Mouse (Mus musculus) kidney, postnatal 14 days (tissue): ENCODE measurements at regions not wholly inside any gene's neighbourhood (a gene's known extent, or its start where the extent isn't known, plus 50 kb on each side); places are given as distances from the start of the nearest gene placed in this dataset.
A peak's percentile ranks its signal among the peaks of the same experiment; 100 is the strongest.
"Not testable (repeated sequence)": the region's sequence is repeated elsewhere in the genome, so short reads cannot be mapped to it uniquely, and the experiment has no call there.

Experiments
- DNase-seq: peaks from one replicate; pipeline ENCODE4 v3.0.0; 2022; ENCODE audit warnings: mixed read lengths

DNA sequence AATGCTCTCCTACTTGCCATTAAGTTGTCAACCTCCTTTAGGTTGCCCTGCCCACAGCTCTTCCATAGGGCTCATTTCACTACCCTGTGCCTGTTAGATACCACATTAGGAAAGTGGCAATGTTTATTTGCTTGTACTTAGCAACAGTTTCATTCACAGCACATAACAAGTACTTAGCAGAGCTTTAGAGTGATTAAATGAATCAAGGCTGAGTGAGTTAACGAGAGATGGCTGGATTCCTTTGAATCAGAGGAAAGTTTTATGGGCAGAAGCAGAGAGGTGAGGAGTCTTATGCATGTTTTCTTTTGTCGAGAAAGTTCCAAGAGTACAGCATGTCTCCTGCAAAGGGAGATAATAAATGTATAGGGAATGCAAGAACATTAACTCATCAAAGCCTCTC, 60.5 kb downstream of the Ptgs2 start:
- no peak for DNase-seq

- DNase-seq, result no peak
Observed at GRCm38 (mm10) chr1:150164890-150165596, 65.2 kb downstream of the Ptgs2 start.

- no peak for DNase-seq
Observed at GRCm38 (mm10) chr1:150165597-150165973, 65.8 kb downstream of the Ptgs2 start.

- no peak for DNase-seq
Observed at GRCm38 (mm10) chr1:150167172-150167571, 67.3 kb downstream of the Ptgs2 start.

- DNase-seq, result no peak
Observed at GRCm38 (mm10) chr1:150174204-150174603, 74.4 kb downstream of the Ptgs2 start.

DNA sequence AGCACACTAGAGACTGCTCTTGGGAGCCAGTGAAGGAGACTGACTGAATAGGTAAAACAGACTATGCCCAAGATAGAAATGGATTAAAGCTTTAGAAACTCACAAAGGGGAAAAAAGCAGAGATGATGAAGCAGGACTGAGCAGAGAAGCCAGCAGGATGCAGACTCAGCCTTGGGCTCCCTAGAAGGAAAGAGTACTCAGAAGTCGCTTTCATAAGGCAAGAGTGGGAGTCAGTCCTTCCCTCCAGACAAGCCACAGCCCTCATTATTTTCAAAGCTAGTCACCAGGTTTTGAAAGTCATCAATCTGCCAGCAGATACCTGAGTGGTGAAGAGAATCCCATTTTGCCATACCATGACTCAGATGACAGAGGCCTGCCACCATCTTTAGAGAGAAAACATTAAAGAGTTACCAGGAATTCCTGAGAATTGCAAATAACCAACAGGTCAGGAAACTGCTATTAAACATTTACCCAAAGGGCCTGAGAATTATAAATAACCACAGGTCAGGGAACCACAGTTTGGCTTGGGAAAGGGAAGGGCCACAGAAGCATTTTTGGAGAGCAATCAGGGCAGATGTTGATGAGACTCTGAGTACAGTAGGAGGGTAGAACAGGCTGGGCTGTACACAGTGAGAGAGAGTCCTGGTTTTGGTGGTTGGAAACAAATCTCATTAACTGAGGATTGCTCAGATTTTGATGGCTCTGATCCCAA, 77.4 kb downstream of the Ptgs2 start:
- DNase-seq, result no peak

DNA sequence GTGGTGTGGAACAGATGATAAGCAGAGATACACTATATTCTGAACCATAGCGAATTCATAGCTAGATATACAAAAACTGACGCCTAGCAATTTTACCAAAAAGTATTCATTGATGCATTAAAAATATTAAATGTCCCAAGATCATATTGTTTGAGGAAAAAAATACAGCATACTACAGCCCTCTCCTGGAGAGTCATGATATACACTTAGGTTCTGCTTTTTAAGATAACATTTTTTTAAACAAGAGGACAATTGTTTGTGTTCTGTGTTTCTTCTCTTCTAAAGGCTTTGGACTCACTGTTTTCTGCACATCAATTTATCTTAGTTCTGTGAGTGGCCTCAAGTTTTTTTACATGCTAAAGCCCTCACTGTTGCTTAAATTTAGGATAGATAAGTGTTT, 102.2 kb downstream of the Ptgs2 start:
- no peak for DNase-seq

GRCm38 (mm10) chr1:150212454-150212853, 106.8 kb upstream of the Pdc start:
- DNase-seq, result no peak

DNA sequence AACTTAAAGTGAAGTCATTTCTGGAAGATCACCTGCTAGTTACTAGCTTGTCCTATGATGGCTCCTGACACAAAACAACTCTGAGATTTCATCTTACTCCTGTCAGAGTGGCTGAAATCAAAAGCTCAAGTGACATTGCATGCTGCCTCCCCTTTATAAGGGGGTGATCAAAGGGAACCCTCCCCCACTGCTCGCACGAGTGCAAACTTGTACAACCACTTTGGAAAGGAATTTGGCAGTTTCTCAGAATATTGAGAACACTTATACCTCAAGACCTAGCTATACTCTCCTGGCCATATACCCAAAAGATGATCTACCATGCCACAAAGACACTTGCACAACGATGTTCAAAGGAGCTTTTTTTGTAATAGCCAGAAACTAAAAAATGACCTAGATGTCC, 102.5 kb upstream of the Pdc start:
- no peak for DNase-seq

GRCm38 (mm10) chr1:150218802-150219201, 100.4 kb upstream of the Pdc start:
- no peak for DNase-seq

GRCm38 (mm10) chr1:150225529-150225928, 93.7 kb upstream of the Pdc start:
- no peak for DNase-seq

DNA sequence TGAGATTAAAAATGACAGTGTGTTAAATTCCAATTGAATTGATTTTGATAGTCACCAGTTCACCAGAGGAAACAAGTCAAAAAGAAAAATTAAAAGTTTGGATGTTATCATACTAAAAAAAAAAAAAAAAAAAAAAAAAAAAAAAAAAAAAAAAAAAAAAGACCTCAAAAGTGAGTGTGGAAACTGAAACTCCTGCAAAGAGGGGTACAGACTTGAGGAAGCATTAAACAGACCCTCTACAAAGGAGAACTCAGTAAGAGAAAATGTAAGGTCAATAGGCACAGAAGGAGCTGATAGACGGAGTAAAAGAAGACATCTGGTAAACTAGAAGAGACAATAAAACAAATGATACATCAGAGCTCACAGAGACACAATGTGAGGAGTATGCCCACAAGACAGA, 79.7 kb upstream of the Pdc start:
- not testable (repeated sequence) for DNase-seq

GRCm38 (mm10) chr1:150240110-150240509, 79.1 kb upstream of the Pdc start:
- no peak for DNase-seq

DNA sequence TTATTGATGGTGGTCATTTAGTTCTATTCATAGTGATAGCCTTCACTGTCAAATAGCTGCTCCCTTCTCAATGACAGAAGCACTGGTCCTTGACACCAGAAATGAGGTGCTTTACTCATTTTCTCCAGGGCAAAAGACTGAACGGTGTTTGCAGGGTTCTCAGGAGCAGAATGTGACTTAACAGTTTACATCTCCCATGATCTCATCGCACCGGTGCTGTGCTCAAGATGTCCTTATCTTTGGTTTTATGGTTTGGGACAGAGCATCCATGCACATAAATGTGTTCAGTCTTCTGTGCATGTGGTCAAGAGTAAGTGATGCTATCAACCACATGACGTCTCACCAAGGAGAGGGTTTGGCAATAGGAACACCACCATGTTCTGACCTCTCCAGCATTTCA, 78.1 kb upstream of the Pdc start:
- DNase-seq, result no peak

- DNase-seq, result peak; percentile 23
Observed at GRCm38 (mm10) chr1:150242108-150242507, 77.1 kb upstream of the Pdc start.

DNA sequence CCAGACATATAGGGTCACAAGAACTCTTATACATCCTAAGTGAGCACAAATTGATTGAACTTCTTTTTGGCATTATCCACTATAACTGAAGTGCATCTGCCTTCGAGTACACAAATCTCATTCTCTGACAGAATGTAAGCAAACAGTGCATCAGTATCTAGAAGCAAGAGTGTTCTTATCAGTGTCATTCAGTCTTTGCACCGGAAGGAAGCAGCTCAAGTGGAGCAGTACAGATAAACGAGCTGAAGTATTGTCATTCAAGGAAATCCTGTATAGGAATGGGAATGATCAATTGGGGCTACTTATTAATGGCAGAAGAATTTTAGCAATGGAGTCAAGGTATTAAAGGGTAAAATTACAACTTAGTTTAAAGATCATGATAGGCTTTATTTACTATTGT, 74.3 kb upstream of the Pdc start:
- no peak for DNase-seq

GRCm38 (mm10) chr1:150251422-150251821, 67.8 kb upstream of the Pdc start:
- no peak for DNase-seq

DNA sequence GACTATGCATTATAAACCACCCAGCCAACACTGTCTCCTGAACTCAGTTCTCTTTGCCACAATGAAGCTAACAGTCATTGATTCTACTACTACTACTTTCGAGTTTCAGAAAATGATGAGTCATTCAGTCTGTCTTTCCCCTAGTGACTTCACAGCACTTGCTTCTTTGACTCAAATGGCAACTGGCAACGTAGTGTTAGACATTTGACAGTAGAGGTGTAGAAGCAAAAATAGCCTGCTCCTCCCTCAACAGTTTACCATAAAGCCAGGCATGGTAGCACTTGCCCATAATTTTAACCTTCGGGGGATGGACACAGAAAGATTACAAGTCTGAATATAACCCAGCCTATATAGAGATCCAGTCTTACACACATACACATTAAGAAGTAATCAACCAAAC, 67.3 kb upstream of the Pdc start:
- no peak for DNase-seq

DNA sequence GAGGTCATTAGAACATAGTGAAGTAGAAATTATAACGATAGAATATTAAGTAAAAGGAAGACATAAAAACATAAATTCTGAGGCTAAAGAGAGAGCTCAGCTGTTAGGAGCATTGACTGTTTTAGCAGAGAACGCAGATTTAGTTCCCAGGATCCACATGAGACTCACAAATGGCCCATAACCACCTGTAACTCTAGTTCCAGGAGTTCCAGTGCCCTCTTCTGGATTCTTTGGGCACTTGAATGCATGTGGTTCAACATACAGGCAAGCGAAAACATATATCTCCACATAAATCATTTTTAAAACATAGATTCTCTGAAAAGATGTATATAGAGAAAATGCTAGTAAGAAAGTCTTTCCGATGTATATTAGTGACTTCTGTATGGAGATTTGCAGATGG, 61.6 kb upstream of the Pdc start:
- no peak for DNase-seq

GRCm38 (mm10) chr1:150260355-150260754, 58.9 kb upstream of the Pdc start:
- DNase-seq, result no peak

GRCm38 (mm10) chr1:150266502-150266901, 52.7 kb upstream of the Pdc start:
- DNase-seq, result peak; percentile 8

DNA sequence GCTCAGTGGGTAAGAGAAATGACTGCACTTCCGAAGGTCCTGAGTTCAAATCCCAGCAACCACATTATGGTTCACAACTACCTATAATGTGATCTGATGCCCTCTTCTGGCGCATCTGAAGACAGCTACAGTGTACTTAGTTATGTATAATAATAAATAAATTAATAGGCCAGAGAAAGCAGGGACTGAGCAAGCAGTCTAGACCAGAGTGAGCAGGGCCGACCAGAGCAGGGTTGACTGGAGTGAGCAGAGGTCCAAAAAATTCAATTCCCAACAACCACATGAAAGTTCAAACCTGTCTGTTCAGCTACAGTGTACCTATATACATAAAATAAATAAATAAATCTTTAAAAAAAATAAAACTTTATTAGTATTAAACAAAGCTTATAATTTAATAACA, 52.2 kb upstream of the Pdc start:
- no peak for DNase-seq
